Mouse (Mus musculus): Measurements from ENCODE around the gene Cenpx. TPM values are rescaled to one million over a fixed set of nuclear protein-coding genes. Genes with fewer than 3 reads are reported as not detected.

Cenpx gene
- polyA plus RNA-seq, 1 experiment from 2014 or later: 154 TPM

GRCm38 (mm10) chr11:120722067-120722630 is 8.6 kb upstream of the Cenpx start:
- Histone ChIP-seq H3K27ac (no peak overlapping the region), H3K4me3 (peak overlapping the region; percentile 69), H3K27me3 (0 out of 2 replicates have a peak, but pooled peaks cover 3% of the 10 kb centered on the region), H3K4me2 (peak overlapping the region; percentile 97), H3K9me3 (no peaks in the 10 kb centered on the region), H3K4me1 (peaks cover 30% of the 10 kb centered on the region), H3K9ac (peak overlapping the region; percentile 86), H3K36me3 (peaks cover 44% of the 10 kb centered on the region)
- no peak for ATAC-seq (ENCODE audit: insufficient number of reproducible peaks, insufficient read depth, low FRiP score, low TSS enrichment, low read depth)
- WGBS: 20% methylated on average over 21 of the region's 21 CpGs

GRCm38 (mm10) chr11:120721124-120722066 is 7.9 kb upstream of the Cenpx start, which contains the start of gene Rac3:
Gene Rac3 (plus strand): TSS chr11:120721470.
- H3K9ac ChIP-seq: peak within 1 kb of the TSS; percentile 86
- peak; percentile 69 for ATAC-seq (ENCODE audit: insufficient number of reproducible peaks, insufficient read depth, low FRiP score, low TSS enrichment, low read depth)
- H3K27ac ChIP-seq: peak within 1 kb of the TSS; percentile 55
- peaks cover 52% of the 10 kb centered on the region for H3K36me3 ChIP-seq
- peaks cover 23% of the 10 kb centered on the region for H3K4me1 ChIP-seq
- under 1% methylated on average over 86 of the region's 90 CpGs for WGBS
- peak within 1 kb of the TSS; percentile 97 for H3K4me2 ChIP-seq
- peak within 1 kb of the TSS; percentile 69 for H3K4me3 ChIP-seq
- 0 out of 2 replicates have a peak, but pooled peaks cover 3% of the 10 kb centered on the region for H3K27me3 ChIP-seq
- no peaks in the 10 kb centered on the region for H3K9me3 ChIP-seq

- Histone ChIP-seq H3K36me3 (peaks cover 58% of the 10 kb centered on the region), H3K4me3 (peak overlapping the region; percentile 69), H3K9ac (peak overlapping the region; percentile 86), H3K27me3 (0 out of 2 replicates have a peak, but pooled peaks cover 3% of the 10 kb centered on the region), H3K4me2 (peak overlapping the region; percentile 97), H3K9me3 (no peaks in the 10 kb centered on the region), H3K4me1 (peaks cover 20% of the 10 kb centered on the region), H3K27ac (peak overlapping the region; percentile 22)
- WGBS: 10% methylated on average over 17 of the region's 17 CpGs
- no peak for ATAC-seq (ENCODE audit: insufficient number of reproducible peaks, insufficient read depth, low FRiP score, low TSS enrichment, low read depth)
These were observed 6.9 kb upstream of the Cenpx start for GRCm38 (mm10) chr11:120720450-120720849.

GRCm38 (mm10) chr11:120719841-120720376 is 6.4 kb upstream of the Cenpx start:
- Histone ChIP-seq H3K27ac (no peak overlapping the region), H3K9me3 (no peaks in the 10 kb centered on the region), H3K4me3 (no peak overlapping the region), H3K36me3 (peaks cover 56% of the 10 kb centered on the region), H3K27me3 (0 out of 2 replicates have a peak, but pooled peaks cover 3% of the 10 kb centered on the region), H3K4me2 (no peak overlapping the region), H3K4me1 (peaks cover 23% of the 10 kb centered on the region), H3K9ac (no peak overlapping the region)
- 90% methylated on average over 13 of the region's 13 CpGs for WGBS
- no peak for ATAC-seq (ENCODE audit: insufficient number of reproducible peaks, insufficient read depth, low FRiP score, low TSS enrichment, low read depth)

- WGBS: 89% methylated on average over 9 of the region's 9 CpGs
- H3K36me3 ChIP-seq: peaks cover 55% of the 10 kb centered on the region
These were observed 5.7 kb upstream of the Cenpx start for GRCm38 (mm10) chr11:120719242-120719641.

GRCm38 (mm10) chr11:120715131-120715530 is 1.6 kb upstream of the Cenpx start:
- peak overlapping the region; percentile 98 for H3K4me2 ChIP-seq

More at GRCm38 (mm10) chr11:120719242-120719641, 5.7 kb upstream of the Cenpx start:
- H3K4me2 ChIP-seq: no peak overlapping the region
- no peaks in the 10 kb centered on the region for H3K9me3 ChIP-seq
- H3K4me3 ChIP-seq: no peak overlapping the region
- peaks cover 30% of the 10 kb centered on the region for H3K4me1 ChIP-seq
- no peak for ATAC-seq (ENCODE audit: insufficient number of reproducible peaks, insufficient read depth, low FRiP score, low TSS enrichment, low read depth)
- 0 out of 2 replicates have a peak overlapping the region, but pooled peaks have one; percentile 21 for H3K9ac ChIP-seq
- H3K27ac ChIP-seq: no peak overlapping the region
- 0 out of 2 replicates have a peak, but pooled peaks cover 3% of the 10 kb centered on the region for H3K27me3 ChIP-seq

GRCm38 (mm10) chr11:120714546-120714945 is 1.0 kb upstream of the Cenpx start:
- no peak for ATAC-seq (ENCODE audit: insufficient number of reproducible peaks, insufficient read depth, low FRiP score, low TSS enrichment, low read depth)
- H3K9me3 ChIP-seq: no peaks in the 10 kb centered on the region
- H3K4me2 ChIP-seq: peak overlapping the region; percentile 98
- H3K27me3 ChIP-seq: no peaks in the 10 kb centered on the region
- peak overlapping the region; percentile 68 for H3K4me3 ChIP-seq
- peaks cover 63% of the 10 kb centered on the region for H3K36me3 ChIP-seq
- no peak overlapping the region for H3K27ac ChIP-seq
- H3K4me1 ChIP-seq: peaks cover 24% of the 10 kb centered on the region
- 45% methylated on average over 10 of the region's 10 CpGs for WGBS
- peak overlapping the region; percentile 76 for H3K9ac ChIP-seq

More at GRCm38 (mm10) chr11:120715131-120715530, 1.6 kb upstream of the Cenpx start:
- Histone ChIP-seq H3K9ac (peak overlapping the region; percentile 76), H3K9me3 (no peaks in the 10 kb centered on the region), H3K27ac (no peak overlapping the region), H3K4me3 (0 out of 2 replicates have a peak overlapping the region, but pooled peaks have one; percentile 68), H3K27me3 (no peaks in the 10 kb centered on the region), H3K36me3 (peaks cover 63% of the 10 kb centered on the region), H3K4me1 (peaks cover 24% of the 10 kb centered on the region)
- ATAC-seq (ENCODE audit: insufficient number of reproducible peaks, insufficient read depth, low FRiP score, low TSS enrichment, low read depth): no peak
- WGBS: 85% methylated on average over 9 of the region's 9 CpGs

- no peaks in the 10 kb centered on the region for H3K27me3 ChIP-seq
- no peaks in the 10 kb centered on the region for H3K9me3 ChIP-seq
- WGBS: under 1% methylated on average over 38 of the region's 38 CpGs
- peak overlapping the region; percentile 68 for H3K4me3 ChIP-seq
- H3K36me3 ChIP-seq: peaks cover 54% of the 10 kb centered on the region
- H3K27ac ChIP-seq: peak overlapping the region; percentile 83
- H3K4me2 ChIP-seq: peak overlapping the region; percentile 98
- peak; percentile 26 for ATAC-seq (ENCODE audit: insufficient number of reproducible peaks, insufficient read depth, low FRiP score, low TSS enrichment, low read depth)
- H3K4me1 ChIP-seq: peaks cover 36% of the 10 kb centered on the region
- H3K9ac ChIP-seq: peak overlapping the region; percentile 77
These were observed 568 bp downstream of the Cenpx start for GRCm38 (mm10) chr11:120712771-120713568.

GRCm38 (mm10) chr11:120711980-120712604 is 1.4 kb downstream of the Cenpx start:
- Histone ChIP-seq H3K27ac (no peak overlapping the region), H3K27me3 (no peaks in the 10 kb centered on the region), H3K9me3 (no peaks in the 10 kb centered on the region), H3K9ac (no peak overlapping the region), H3K36me3 (peaks cover 45% of the 10 kb centered on the region), H3K4me1 (peaks cover 43% of the 10 kb centered on the region), H3K4me2 (peak overlapping the region; percentile 98), H3K4me3 (peak overlapping the region; percentile 68; the same call in 1 of the 2 replicates)
- no peak for ATAC-seq (ENCODE audit: insufficient number of reproducible peaks, insufficient read depth, low FRiP score, low TSS enrichment, low read depth)
- 57% methylated on average over 8 of the region's 8 CpGs for WGBS

GRCm38 (mm10) chr11:120710672-120711071 is 2.9 kb downstream of the Cenpx start:
- H3K4me1 ChIP-seq: peaks cover 57% of the 10 kb centered on the region
- H3K4me2 ChIP-seq: no peak overlapping the region
- no peak overlapping the region for H3K9ac ChIP-seq
- peak overlapping the region; percentile 18; the same call in 1 of the 2 replicates for H3K27ac ChIP-seq
- H3K9me3 ChIP-seq: no peaks in the 10 kb centered on the region
- WGBS: 82% methylated on average over 5 of the region's 5 CpGs
- H3K27me3 ChIP-seq: no peaks in the 10 kb centered on the region
- peaks cover 31% of the 10 kb centered on the region for H3K36me3 ChIP-seq
- H3K4me3 ChIP-seq: no peak overlapping the region
- no peak for ATAC-seq (ENCODE audit: insufficient number of reproducible peaks, insufficient read depth, low FRiP score, low TSS enrichment, low read depth)
